Mouse (Mus musculus) CD4-positive, CD25-positive, alpha-beta regulatory T cell, adult 2 months (primary cell): ENCODE data around the gene Kcnj1.

ENCODE experiments used
- DNase-seq: peaks from one replicate; pipeline ENCODE4 v3.0.0-alpha.2; 2012; ENCODE audit warnings: low read depth, low spot score

The Kcnj1 gene

GRCm38 (mm10) chr9:32448766-32449165, 76.5 kb downstream of the Kcnj1 start:
- DNase-seq: no peak
